Mouse (Mus musculus) ES-Bruce4 (cell line): Measurements from ENCODE around the gene Vopp1. TPM values are rescaled to one million over a fixed set of nuclear protein-coding genes. Genes with fewer than 3 reads are reported as not detected.

ENCODE experiments used
- H3K27ac ChIP-seq: 2 replicates; pipeline ENCODE4 v1.5.1; 2012; ENCODE audit warnings: low read length, inconsistent platforms; ENCODE audit not compliant: insufficient read depth
- H3K27me3 ChIP-seq: 2 replicates; pipeline ENCODE4 v1.6.1; 2012; ENCODE audit warnings: mild to moderate bottlenecking, low read length, inconsistent platforms; ENCODE audit not compliant: control insufficient read depth, poor library complexity, insufficient read depth, severe bottlenecking
- H3K36me3 ChIP-seq: 2 replicates; pipeline ENCODE4 v1.6.1; 2012; ENCODE audit warnings: inconsistent platforms, mild to moderate bottlenecking, low read length, moderate library complexity; ENCODE audit not compliant: control insufficient read depth, poor library complexity, insufficient read depth, severe bottlenecking
- H3K4me1 ChIP-seq: one replicate; pipeline ENCODE4 v1.8.1; 2011; ENCODE audit warnings: low read length; ENCODE audit not compliant: control insufficient read depth, insufficient read depth
- H3K4me3 ChIP-seq: 2 replicates; pipeline ENCODE4 v1.5.1; 2011; ENCODE audit warnings: low read depth, mild to moderate bottlenecking, low read length
- H3K9ac ChIP-seq: 2 replicates; pipeline ENCODE4 v1.6.1; 2012; ENCODE audit warnings: low read depth, mild to moderate bottlenecking, inconsistent platforms; ENCODE audit not compliant: poor library complexity, severe bottlenecking
- H3K9me3 ChIP-seq: replicated peaks from 2 replicates; pipeline ENCODE4 v1.6.1; 2012; ENCODE audit warnings: mild to moderate bottlenecking, low read length, inconsistent platforms; ENCODE audit not compliant: control insufficient read depth, poor library complexity, insufficient read depth, severe bottlenecking
- CTCF ChIP-seq: IDR thresholded peaks from one replicate; pipeline ENCODE4 v1.8.1; 2011; ENCODE audit warnings: low read depth, low read length
- EP300 ChIP-seq: IDR thresholded peaks from 2 replicates; pipeline ENCODE4 v1.6.1; 2011; ENCODE audit warnings: low read depth, low read length; ENCODE audit not compliant: insufficient read depth
- POLR2A ChIP-seq: IDR thresholded peaks from one replicate; pipeline ENCODE4 v1.8.1; 2011; ENCODE audit warnings: low read length; ENCODE audit not compliant: insufficient read depth
- polyA plus RNA-seq: library from polyadenylated mRNA; stranded (reverse); fragments of >200 nt; gene quantifications from 2 replicates; pipeline ENCODE4 v1.2.4, GENCODE M21; 2011; ENCODE audit warnings: low read depth; ENCODE audit not compliant: missing spikeins, insufficient read depth, insufficient read length

Vopp1 gene
- polyA plus RNA-seq, 1 experiment, result 17.6 TPM

- no peak overlapping the region for H3K4me3 ChIP-seq
- no peaks in the 10 kb centered on the region for H3K9me3 ChIP-seq
- no peak overlapping the region for H3K27ac ChIP-seq
- H3K9ac ChIP-seq, result no peak overlapping the region
- no peaks in the 10 kb centered on the region for H3K4me1 ChIP-seq
- no peaks in the 10 kb centered on the region for H3K36me3 ChIP-seq
- no peaks in the 10 kb centered on the region for H3K27me3 ChIP-seq
- TF ChIP-seq POLR2A (no peak), EP300 (no peak), CTCF (no peak)
Observed at GRCm38 (mm10) chr6:57742749-57743148, 82.2 kb downstream of the Vopp1 start.

- H3K4me1 ChIP-seq, result no peaks in the 10 kb centered on the region
- no peak overlapping the region for H3K9ac ChIP-seq
Observed at GRCm38 (mm10) chr6:57721347-57721746, 103.6 kb downstream of the Vopp1 start.

GRCm38 (mm10) chr6:57711726-57712125, 113.2 kb downstream of the Vopp1 start:
- no peaks in the 10 kb centered on the region for H3K4me1 ChIP-seq
- H3K27me3 ChIP-seq, result no peaks in the 10 kb centered on the region
- H3K9ac ChIP-seq, result no peak overlapping the region
- TF ChIP-seq CTCF (no peak), EP300 (no peak), POLR2A (no peak)
- no peak overlapping the region for H3K4me3 ChIP-seq
- H3K36me3 ChIP-seq, result no peaks in the 10 kb centered on the region
- no peaks in the 10 kb centered on the region for H3K9me3 ChIP-seq
- H3K27ac ChIP-seq, result no peak overlapping the region

More at GRCm38 (mm10) chr6:57721347-57721746, 103.6 kb downstream of the Vopp1 start:
- Histone ChIP-seq H3K9me3 (no peaks in the 10 kb centered on the region), H3K27me3 (no peaks in the 10 kb centered on the region), H3K36me3 (no peaks in the 10 kb centered on the region), H3K27ac (no peak overlapping the region), H3K4me3 (no peak overlapping the region)
- TF ChIP-seq CTCF (no peak), EP300 (no peak), POLR2A (no peak)

- Histone ChIP-seq H3K27ac (no peak overlapping the region), H3K27me3 (no peaks in the 10 kb centered on the region), H3K9me3 (no peaks in the 10 kb centered on the region), H3K36me3 (no peaks in the 10 kb centered on the region), H3K4me1 (no peaks in the 10 kb centered on the region), H3K4me3 (no peak overlapping the region), H3K9ac (no peak overlapping the region)
- TF ChIP-seq EP300 (no peak), CTCF (no peak), POLR2A (no peak)
Observed at GRCm38 (mm10) chr6:57706721-57707120, 118.2 kb downstream of the Vopp1 start.

GRCm38 (mm10) chr6:57703703-57704102, 121.3 kb downstream of the Vopp1 start:
- peak overlapping the region; percentile 91 for H3K4me3 ChIP-seq
- no peaks in the 10 kb centered on the region for H3K36me3 ChIP-seq
- peak overlapping the region; percentile 25 for H3K9ac ChIP-seq
- no peaks in the 10 kb centered on the region for H3K9me3 ChIP-seq
- H3K27ac ChIP-seq, result no peak overlapping the region
- no peaks in the 10 kb centered on the region for H3K27me3 ChIP-seq
- H3K4me1 ChIP-seq, result no peaks in the 10 kb centered on the region
- TF ChIP-seq CTCF (no peak), POLR2A (no peak)

- Histone ChIP-seq H3K9ac (peak overlapping the region; percentile 25), H3K4me1 (no peaks in the 10 kb centered on the region), H3K4me3 (peak overlapping the region; percentile 91), H3K36me3 (no peaks in the 10 kb centered on the region), H3K9me3 (no peaks in the 10 kb centered on the region), H3K27ac (peak overlapping the region; percentile 52), H3K27me3 (no peaks in the 10 kb centered on the region)
- TF ChIP-seq EP300, result no peak
- peak; percentile 91 for TF ChIP-seq POLR2A
- no peak for TF ChIP-seq CTCF
Observed at GRCm38 (mm10) chr6:57702743-57703499, 122.0 kb downstream of the Vopp1 start.
